Mouse (Mus musculus) brain, embryonic 14.5 days (tissue): ENCODE data around the gene Zfp27.

ENCODE experiments used
- CTCF ChIP-seq: fragments of 200-500 bp; IDR thresholded peaks from 2 replicates; pipeline ENCODE4 v1.5.1; 2012; ENCODE audit warnings: inconsistent platforms, mild to moderate bottlenecking, moderate library complexity, borderline replicate concordance; ENCODE audit not compliant: insufficient read depth, insufficient read length; ENCODE audit errors: extremely low read depth
- POLR2A ChIP-seq: fragments of 200-500 bp; IDR thresholded peaks from 2 replicates; pipeline ENCODE4 v1.6.1; 2012; ENCODE audit warnings: mild to moderate bottlenecking, inconsistent platforms, borderline replicate concordance; ENCODE audit not compliant: poor library complexity, insufficient read depth, insufficient read length, severe bottlenecking; ENCODE audit errors: extremely low read depth

DNA sequence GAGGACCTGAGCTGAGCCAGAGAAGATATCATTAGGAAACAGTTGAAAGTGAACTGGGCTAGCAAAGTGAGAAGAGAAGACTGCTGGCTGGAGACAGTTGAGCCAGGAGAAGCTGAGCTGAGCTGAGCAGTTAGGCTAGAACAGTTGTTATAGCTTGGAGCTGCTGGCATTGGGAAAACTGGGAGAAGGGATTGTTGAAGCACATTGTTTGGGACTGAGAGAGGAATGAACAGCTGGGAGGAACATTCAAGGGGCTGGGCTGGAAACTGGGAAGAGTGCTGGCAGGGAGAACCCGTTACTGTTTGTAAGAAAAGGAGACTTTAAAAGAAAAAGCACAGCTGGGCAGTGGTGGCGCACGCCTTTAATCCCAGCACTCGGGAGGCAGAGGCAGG is 11.7 kb upstream of the Zfp27 start:
- no peak for TF ChIP-seq CTCF
- TF ChIP-seq POLR2A = no peak
